Mouse (Mus musculus): ENCODE measurements around the gene Ush1g. TPM values are rescaled to one million over a fixed set of nuclear protein-coding genes. Genes with fewer than 3 reads are reported as not detected.

Ush1g gene
- polyA plus RNA-seq, 1 experiment = 0.01 TPM

DNA sequence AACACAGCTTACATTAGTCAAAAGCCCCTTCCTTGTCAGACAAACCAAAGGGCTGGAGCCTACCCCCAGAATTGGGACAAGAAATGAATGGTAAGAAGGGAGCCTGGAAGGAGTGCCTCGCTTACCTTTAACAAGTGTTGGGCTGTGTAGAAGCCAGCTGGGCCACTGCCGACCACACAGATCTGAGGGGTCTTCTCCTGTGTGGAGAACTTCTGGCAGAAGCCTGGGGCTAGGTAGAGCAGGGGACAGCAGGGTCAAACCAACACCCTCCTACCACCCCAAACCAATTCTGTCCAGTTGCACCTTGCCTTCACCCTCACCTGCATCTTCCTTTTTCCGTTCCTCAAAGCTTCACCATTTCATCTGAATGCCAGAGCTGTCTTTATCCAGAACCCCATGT is 45.9 kb downstream of the Ush1g start:
- TF ChIP-seq CEBPB (IDR thresholded peaks at IDR 0.05; ENCODE audit: low read depth) = no peak
- TF ChIP-seq MYOG (IDR thresholded peaks at IDR 0.05; ENCODE audit: control insufficient read depth, extremely low read depth, insufficient read length) = no peak
- no peak for TF ChIP-seq MYOD1 (IDR thresholded peaks at IDR 0.05; ENCODE audit: control insufficient read depth, insufficient read length, low read depth)
- TF ChIP-seq CTCF (IDR thresholded peaks at IDR 0.05; ENCODE audit: control insufficient read depth, insufficient read depth, insufficient read length) = no peak
- peak overlapping the region; percentile 44 for H3K4me3 ChIP-seq (ENCODE audit: insufficient read depth, poor library complexity, severe bottlenecking)
- H3ac ChIP-seq (ENCODE audit: control insufficient read depth, insufficient read length, low read depth) = no peak overlapping the region
- H3K79me2 ChIP-seq (ENCODE audit: control insufficient read depth, insufficient read depth) = no peaks in the 10 kb centered on the region
- no peaks in the 10 kb centered on the region for H3K36me3 ChIP-seq (ENCODE audit: control insufficient read depth, insufficient read depth)
- no peaks in the 10 kb centered on the region for H3K27me3 ChIP-seq (ENCODE audit: control insufficient read depth, insufficient read depth, insufficient read length)
- no peaks in the 10 kb centered on the region for H3K79me3 ChIP-seq (ENCODE audit: low read depth)

DNA sequence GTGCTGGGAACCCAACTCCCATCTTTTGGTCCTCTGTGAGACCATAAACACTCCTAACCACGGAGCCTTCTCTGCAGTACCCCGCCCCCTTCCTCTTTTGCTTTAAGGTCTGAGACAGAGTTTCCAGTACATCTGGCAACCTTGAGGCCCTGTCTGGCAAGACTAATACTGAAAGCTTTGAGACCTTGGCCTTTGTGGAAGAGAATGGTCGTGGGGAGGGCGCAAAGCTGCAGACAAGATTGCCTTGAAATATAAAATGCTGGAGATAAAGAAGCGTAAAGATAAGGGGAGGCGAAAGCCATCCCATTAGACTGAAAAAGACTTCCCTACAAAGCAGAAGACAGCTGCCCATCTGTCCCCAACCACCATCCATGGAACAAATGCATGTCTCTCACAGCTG is 46.3 kb downstream of the Ush1g start:
- TF ChIP-seq CEBPB (IDR thresholded peaks at IDR 0.05; ENCODE audit: low read depth) (no peak), CTCF (IDR thresholded peaks at IDR 0.05; ENCODE audit: control insufficient read depth, insufficient read depth, insufficient read length) (no peak), FOSL1 (IDR thresholded peaks at IDR 0.05; ENCODE audit: insufficient read depth, low read length, poor library complexity, severe bottlenecking) (no peak), MYOG (IDR thresholded peaks at IDR 0.05; ENCODE audit: control insufficient read depth, extremely low read depth, insufficient read length) (no peak)
- H3K4me3 ChIP-seq (ENCODE audit: insufficient read depth, poor library complexity, severe bottlenecking) = no peak overlapping the region
- H3K36me3 ChIP-seq (ENCODE audit: control insufficient read depth, insufficient read depth) = no peaks in the 10 kb centered on the region
- H3K79me2 ChIP-seq (ENCODE audit: control insufficient read depth, insufficient read depth) = no peaks in the 10 kb centered on the region
- H3K79me3 ChIP-seq (ENCODE audit: low read depth) = no peaks in the 10 kb centered on the region
- H3K27me3 ChIP-seq (ENCODE audit: control insufficient read depth, insufficient read depth, insufficient read length) = no peaks in the 10 kb centered on the region
- H3ac ChIP-seq (ENCODE audit: control insufficient read depth, insufficient read length, low read depth) = no peak overlapping the region

DNA sequence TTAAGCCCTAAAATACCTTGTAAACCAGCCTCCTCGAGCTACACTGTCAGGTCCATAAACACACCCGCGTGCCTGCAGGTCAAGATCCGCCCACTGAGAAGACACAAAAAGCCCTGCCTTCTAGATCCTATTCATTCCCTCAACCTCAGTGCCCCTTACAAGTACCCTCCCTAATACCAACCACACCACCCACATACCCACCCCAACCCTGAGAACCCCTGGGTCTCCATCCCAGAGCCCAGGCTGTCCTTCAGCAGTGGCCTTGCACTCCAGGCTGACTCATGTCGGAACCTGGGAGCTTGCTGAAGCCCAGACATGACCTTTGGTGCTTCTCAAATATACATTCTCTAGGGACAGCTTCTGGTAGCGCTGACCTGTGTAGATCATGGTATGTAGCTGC is 47.1 kb downstream of the Ush1g start:
- H3K27me3 ChIP-seq (ENCODE audit: control insufficient read depth, insufficient read depth, insufficient read length) = no peaks in the 10 kb centered on the region
- H3K79me2 ChIP-seq (ENCODE audit: control insufficient read depth, insufficient read depth) = no peaks in the 10 kb centered on the region
- no peak for TF ChIP-seq CEBPB (IDR thresholded peaks at IDR 0.05; ENCODE audit: low read depth)
- no peak overlapping the region for H3ac ChIP-seq (ENCODE audit: control insufficient read depth, insufficient read length, low read depth)
- H3K79me3 ChIP-seq (ENCODE audit: low read depth) = no peaks in the 10 kb centered on the region
- no peak overlapping the region for H3K4me3 ChIP-seq (ENCODE audit: insufficient read depth, poor library complexity, severe bottlenecking)
- H3K36me3 ChIP-seq (ENCODE audit: control insufficient read depth, insufficient read depth) = no peaks in the 10 kb centered on the region

DNA sequence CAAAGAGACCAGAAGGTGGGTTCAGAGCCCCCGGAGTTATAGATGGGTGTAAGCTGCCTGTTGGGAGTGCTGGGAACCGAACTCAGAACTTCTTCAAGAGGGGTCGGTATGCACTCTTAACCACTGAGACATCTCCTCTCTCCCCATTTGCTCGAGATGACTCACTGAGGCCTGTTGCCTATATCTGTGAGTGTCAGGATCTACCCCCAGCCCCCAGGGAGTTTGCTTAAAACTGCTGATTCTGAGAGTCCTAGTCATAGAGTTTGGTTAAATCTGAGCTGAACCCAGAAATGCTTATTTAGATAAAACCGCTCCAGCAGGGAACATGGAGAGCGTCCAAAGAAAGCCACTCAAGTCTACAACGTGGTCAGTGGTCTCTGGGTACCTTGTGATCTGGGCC is 47.7 kb downstream of the Ush1g start:
- H3K79me3 ChIP-seq (ENCODE audit: low read depth) = no peaks in the 10 kb centered on the region
- TF ChIP-seq CEBPB (IDR thresholded peaks at IDR 0.05; ENCODE audit: low read depth) (no peak), MAX (IDR thresholded peaks at IDR 0.05) (no peak), FOSL1 (IDR thresholded peaks at IDR 0.05; ENCODE audit: insufficient read depth, low read length, poor library complexity, severe bottlenecking) (no peak), MYOD1 (IDR thresholded peaks at IDR 0.05; ENCODE audit: control insufficient read depth, insufficient read length, low read depth) (no peak), CTCF (IDR thresholded peaks at IDR 0.05; ENCODE audit: control insufficient read depth, insufficient read depth, insufficient read length) (no peak), MYOG (IDR thresholded peaks at IDR 0.05; ENCODE audit: control insufficient read depth, extremely low read depth, insufficient read length) (no peak), USF1 (IDR thresholded peaks at IDR 0.05; ENCODE audit: low read depth) (no peak)
- no peaks in the 10 kb centered on the region for H3K79me2 ChIP-seq (ENCODE audit: control insufficient read depth, insufficient read depth)
- H3K36me3 ChIP-seq (ENCODE audit: control insufficient read depth, insufficient read depth) = no peaks in the 10 kb centered on the region
- H3ac ChIP-seq (ENCODE audit: control insufficient read depth, insufficient read length, low read depth) = no peak overlapping the region
- H3K4me3 ChIP-seq (ENCODE audit: insufficient read depth, poor library complexity, severe bottlenecking) = no peak overlapping the region
- no peaks in the 10 kb centered on the region for H3K27me3 ChIP-seq (ENCODE audit: control insufficient read depth, insufficient read depth, insufficient read length)

DNA sequence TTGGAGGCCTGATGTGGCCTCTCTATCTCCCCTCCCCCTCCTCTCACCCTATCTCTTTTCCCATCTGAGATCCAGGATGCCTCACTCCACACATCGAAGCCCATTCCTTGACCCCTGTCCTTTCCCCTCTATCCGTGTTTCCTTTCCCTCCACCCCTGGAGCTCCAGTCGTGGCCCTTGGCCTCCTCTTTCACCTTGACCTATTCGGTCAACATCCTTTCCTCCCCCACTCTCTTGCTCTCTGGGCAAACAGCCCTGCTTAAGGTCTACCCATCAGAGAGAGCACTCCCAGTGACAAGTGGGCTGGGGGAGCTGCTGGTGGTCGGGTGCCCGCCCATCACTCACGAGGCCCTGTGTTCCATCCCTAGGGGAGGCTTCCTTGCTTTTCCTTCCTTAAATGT is 48.1 kb downstream of the Ush1g start:
- no peaks in the 10 kb centered on the region for H3K79me2 ChIP-seq (ENCODE audit: control insufficient read depth, insufficient read depth)
- H3K79me3 ChIP-seq (ENCODE audit: low read depth) = no peaks in the 10 kb centered on the region
- TF ChIP-seq CTCF (IDR thresholded peaks at IDR 0.05; ENCODE audit: control insufficient read depth, insufficient read depth, insufficient read length) = no peak
- no peak for TF ChIP-seq CEBPB (IDR thresholded peaks at IDR 0.05; ENCODE audit: low read depth)
- TF ChIP-seq USF1 (IDR thresholded peaks at IDR 0.05; ENCODE audit: low read depth) = no peak
- no peak for TF ChIP-seq MYOG (IDR thresholded peaks at IDR 0.05; ENCODE audit: control insufficient read depth, extremely low read depth, insufficient read length)
- no peak for TF ChIP-seq MAX (IDR thresholded peaks at IDR 0.05)
- no peak for TF ChIP-seq FOSL1 (IDR thresholded peaks at IDR 0.05; ENCODE audit: insufficient read depth, low read length, poor library complexity, severe bottlenecking)
- TF ChIP-seq MYOD1 (IDR thresholded peaks at IDR 0.05; ENCODE audit: control insufficient read depth, insufficient read length, low read depth) = no peak
- peaks cover under 1% of the 10 kb centered on the region for H3K36me3 ChIP-seq (ENCODE audit: control insufficient read depth, insufficient read depth)
- no peaks in the 10 kb centered on the region for H3K27me3 ChIP-seq (ENCODE audit: control insufficient read depth, insufficient read depth, insufficient read length)
- no peak overlapping the region for H3K4me3 ChIP-seq (ENCODE audit: insufficient read depth, poor library complexity, severe bottlenecking)
- H3ac ChIP-seq (ENCODE audit: control insufficient read depth, insufficient read length, low read depth) = no peak overlapping the region

DNA sequence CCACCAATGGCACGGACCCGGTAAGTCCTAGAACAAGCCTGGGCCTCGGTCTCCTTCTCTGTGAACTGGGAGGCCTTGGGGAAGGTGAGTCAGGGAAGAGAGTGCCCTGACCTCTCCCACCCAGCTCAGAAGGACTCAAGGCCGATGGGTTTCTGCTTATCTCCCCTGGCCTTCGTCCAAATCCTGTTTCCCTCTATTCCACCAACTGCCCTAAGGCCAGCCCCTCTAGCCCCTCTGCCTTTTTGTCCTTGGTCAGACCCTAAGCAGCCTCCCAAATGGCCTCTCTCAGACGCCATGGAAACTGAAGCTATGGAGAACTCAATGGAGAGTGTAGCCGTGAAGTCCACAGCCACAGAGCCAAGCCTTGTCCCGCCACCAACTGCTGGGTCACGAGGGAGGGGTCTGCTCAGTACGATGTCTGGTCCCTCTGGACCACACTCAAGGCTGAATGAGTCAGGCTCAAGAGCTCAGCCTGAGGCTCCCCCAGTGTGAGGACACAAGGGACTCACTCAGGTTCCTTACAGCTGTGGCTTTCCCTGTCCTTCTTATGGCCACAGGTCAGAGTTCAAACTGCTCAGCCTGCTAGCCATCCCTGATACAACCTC is 48.8 kb downstream of the Ush1g start:
- H3K27me3 ChIP-seq (ENCODE audit: control insufficient read depth, insufficient read depth, insufficient read length) = no peaks in the 10 kb centered on the region
- peaks cover 3% of the 10 kb centered on the region for H3K36me3 ChIP-seq (ENCODE audit: control insufficient read depth, insufficient read depth)
- no peak overlapping the region for H3ac ChIP-seq (ENCODE audit: control insufficient read depth, insufficient read length, low read depth)
- TF ChIP-seq MAX (IDR thresholded peaks at IDR 0.05) (no peak), CEBPB (IDR thresholded peaks at IDR 0.05; ENCODE audit: low read depth) (no peak), MYOD1 (IDR thresholded peaks at IDR 0.05; ENCODE audit: control insufficient read depth, insufficient read length, low read depth) (no peak), USF1 (IDR thresholded peaks at IDR 0.05; ENCODE audit: low read depth) (no peak), CTCF (IDR thresholded peaks at IDR 0.05; ENCODE audit: control insufficient read depth, insufficient read depth, insufficient read length) (no peak)
- H3K4me3 ChIP-seq (ENCODE audit: insufficient read depth, poor library complexity, severe bottlenecking) = no peak overlapping the region
- H3K79me2 ChIP-seq (ENCODE audit: control insufficient read depth, insufficient read depth) = no peaks in the 10 kb centered on the region
- no peaks in the 10 kb centered on the region for H3K79me3 ChIP-seq (ENCODE audit: low read depth)
